Mouse (Mus musculus): Measurements from ENCODE around the gene Ilf3. TPM values are rescaled to one million over a fixed set of nuclear protein-coding genes. Genes with fewer than 3 reads are reported as not detected.

Ilf3 gene
- total RNA-seq, 2 experiments from 2014 or later = 88.4 to 89.2 TPM

GRCm38 (mm10) chr9:21336491-21336890 is 31.2 kb upstream of the Ilf3 start:
- intact Hi-C loops (cut with DNase I) = no loop called here
- no peak for DNase-seq (ENCODE audit: extremely low spot score in 1 of 2, low spot score in 2 of 2)

DNA sequence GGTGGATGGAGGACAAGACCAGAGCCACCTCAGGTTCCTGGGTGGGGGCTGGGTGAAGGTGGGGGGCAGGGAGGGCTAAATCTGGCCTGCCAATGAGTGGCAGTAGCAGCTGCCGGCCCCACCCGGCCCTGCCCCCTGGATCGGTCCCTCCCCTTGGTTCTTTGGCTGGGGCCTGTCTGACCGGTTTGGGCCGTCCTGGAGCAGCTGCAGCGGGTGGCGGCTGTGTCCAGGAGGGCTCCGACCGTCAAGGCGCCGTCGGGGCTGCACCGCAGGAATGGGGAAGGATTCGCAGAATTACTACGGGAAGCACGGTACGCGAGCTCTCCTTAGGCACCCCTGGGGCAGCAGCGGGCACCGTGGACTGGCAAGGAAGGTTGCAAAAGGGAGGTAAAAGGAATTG is 30.0 kb upstream of the Ilf3 start:
- peak in 1 of 2 experiments; percentile 30 for DNase-seq (ENCODE audit: extremely low spot score in 1 of 2, low spot score in 2 of 2)
- intact Hi-C loops (cut with DNase I) = no loop called here

DNA sequence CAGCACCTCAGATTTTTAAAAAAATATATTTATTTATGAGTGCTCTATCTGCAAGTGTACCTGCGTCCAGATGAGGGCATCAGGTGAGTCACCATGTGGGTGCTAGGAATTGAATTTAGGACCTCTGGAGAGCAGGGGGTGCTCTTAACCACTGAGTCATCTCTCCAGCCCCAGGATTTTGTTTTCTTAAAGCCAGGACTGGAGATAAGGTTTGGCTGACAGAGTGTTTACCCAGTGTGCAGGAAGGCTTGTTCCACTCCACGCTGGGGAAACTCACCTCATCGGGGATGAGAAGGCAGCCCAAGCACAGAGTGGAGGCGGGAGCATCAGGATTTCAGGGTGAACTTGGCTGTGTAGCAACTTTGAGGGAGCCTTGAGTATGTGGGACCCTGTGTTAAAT is 27.3 kb upstream of the Ilf3 start:
- no peak for DNase-seq (ENCODE audit: extremely low spot score in 1 of 2, low spot score in 2 of 2)
- intact Hi-C loops (cut with DNase I) = no loop called here

DNA sequence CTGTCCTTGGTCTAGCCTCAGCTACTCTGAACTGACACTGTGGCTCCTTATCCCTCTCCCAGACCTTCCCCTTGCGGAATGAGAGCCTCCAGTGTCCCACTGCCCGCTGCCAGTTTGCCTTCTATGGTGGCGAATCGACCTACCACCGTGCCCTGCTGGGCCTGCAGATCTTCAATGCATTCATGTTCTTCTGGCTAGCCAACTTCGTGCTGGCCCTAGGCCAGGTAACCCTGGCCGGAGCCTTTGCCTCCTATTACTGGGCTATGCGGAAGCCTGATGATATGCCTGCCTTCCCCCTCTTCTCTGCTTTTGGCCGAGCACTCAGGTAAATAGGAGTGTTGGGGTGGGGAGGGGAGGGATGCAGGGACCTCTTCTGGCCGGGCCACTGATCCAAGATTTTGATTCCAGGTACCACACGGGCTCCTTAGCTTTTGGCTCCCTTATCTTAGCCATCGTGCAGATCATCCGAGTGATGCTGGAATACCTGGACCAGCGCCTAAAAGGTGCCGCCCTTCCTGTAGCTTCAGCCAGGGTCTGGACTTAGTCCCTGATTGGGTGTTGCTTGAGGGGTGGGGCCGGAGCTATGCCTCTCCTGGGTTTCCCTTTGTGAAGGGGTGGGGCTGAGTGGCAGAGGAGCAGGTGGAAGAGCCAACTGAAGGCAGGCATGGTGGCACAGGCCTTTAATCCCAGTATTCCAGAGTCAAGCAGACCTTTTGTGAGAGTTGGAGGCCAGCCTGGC is 20.9 kb upstream of the Ilf3 start:
- intact Hi-C loops (cut with DNase I) = no loop called here
- no peak for DNase-seq (ENCODE audit: extremely low spot score in 1 of 2, low spot score in 2 of 2)

DNA sequence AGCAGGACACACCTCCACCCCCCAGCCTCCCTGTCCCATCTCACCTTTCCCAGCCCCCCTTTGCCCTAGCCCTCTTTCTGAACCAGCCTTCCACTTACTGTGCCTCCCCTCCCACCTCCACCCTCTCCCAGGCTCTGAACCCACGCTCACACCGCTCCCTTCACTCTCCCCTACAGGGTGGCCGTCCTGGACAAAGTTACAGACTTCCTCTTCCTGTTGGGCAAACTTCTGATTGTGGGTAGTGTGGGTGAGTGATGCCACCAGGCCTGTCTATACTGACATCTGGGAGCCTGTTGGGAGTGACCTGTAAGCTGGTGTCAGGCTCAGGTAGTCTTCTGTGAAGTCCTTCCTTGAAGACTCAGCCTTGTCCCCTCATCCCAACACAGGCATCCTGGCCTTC is 19.5 kb upstream of the Ilf3 start:
- intact Hi-C loops (cut with DNase I) = no loop called here
- DNase-seq (ENCODE audit: extremely low spot score in 1 of 2, low spot score in 2 of 2) = no peak

DNA sequence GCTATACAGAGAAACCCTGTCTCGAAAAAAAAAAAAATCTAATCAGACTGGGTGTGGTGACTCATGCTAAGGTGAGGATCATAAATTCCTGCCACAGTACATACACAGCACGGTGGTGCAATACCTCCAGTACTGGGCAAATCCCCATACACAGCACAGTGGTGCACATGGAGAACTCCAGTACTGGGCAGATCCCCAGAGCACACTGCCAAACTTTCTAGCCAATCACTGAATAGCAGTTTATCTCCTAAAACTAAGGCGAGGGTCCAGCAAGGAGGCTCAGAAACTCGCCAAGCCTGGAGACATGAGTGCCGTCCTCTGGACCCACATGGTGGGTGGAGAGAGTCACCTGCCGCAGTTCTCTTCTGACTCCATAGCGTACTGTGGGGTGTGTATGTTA is 16.5 kb upstream of the Ilf3 start:
- intact Hi-C loops (cut with DNase I) = no loop called here
- no peak for DNase-seq (ENCODE audit: extremely low spot score in 1 of 2, low spot score in 2 of 2)

DNA sequence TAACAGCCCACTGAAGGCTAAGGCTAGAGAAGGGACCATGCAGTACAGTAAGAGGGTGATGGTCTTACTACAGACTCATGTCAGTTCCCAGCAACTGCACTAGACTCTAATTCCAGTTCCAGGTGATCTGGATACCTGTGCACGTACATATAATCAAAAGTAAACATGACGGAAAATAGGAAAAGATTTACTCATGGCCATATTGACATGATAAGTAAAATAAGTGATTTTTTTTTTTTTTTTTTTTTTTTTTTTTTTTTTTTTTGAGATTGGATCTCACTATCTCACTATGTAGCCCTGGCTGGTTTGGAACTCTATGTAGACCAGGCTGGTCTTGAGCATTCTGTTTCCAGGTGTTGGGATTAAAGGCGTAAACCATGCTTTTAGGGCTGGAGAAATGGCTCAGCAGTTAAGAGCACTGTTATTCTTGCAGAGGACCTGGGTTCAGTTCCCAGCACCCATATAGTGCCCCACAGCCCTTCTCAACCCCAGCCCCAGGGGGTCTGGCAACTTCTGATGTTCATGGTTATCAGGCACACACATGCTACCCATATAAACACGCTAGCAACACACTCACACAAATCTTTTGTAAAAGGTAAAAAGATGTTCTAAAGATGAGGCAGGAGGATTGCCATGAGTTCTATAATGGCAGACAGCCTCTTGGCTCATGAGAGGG is 15.8 kb upstream of the Ilf3 start:
- intact Hi-C loops (cut with DNase I) = no loop called here

DNA sequence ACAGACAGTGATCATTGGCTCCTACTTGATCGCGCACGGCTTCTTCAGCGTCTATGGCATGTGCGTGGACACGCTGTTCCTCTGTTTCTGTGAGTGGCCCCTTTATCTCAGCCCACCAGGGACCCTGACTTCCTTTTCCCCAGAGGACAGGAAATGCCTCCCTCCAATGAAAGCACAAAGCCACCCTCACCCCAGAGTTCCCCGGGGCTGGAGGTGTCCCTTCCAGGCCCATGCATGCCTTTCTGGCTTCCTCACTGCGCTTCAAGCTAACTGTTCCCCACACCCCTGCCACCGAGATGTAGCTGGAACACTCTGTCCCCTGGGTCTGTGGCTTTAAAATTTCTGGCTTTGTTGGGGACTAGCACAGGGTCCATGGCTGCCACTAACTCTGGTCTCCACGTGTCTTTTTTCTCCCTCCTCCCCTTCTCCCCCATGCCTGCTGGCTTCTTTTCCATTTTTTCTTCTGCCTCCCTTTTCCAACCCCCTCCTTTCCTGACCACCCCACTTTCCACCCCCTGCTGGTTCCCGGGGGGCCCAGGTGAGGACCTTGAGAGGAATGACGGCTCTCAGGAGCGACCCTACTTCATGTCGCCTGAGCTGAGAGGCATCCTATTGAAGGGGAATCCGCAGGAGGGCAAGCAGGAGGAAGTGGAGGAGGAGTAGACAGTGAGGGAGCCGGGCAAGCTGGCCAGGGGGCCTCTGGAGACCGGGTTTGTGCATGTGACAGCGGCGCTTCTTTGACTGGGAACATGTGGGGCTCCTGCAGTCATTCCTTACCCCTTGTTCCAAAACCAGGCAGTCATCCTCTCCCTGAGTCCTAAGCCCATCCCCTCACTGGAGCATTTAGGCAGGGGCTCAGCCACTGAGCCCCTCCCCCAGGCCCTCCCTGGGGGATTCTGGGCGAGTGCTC is 15.0 kb upstream of the Ilf3 start:
- DNase-seq (ENCODE audit: extremely low spot score in 1 of 2, low spot score in 2 of 2) = no peak
- intact Hi-C loops (cut with DNase I) = no loop called here

More for the DNA sequence above, 15.8 kb upstream of the Ilf3 start:
- DNase-seq (ENCODE audit: extremely low spot score in 1 of 2, low spot score in 2 of 2) = no peak

- intact Hi-C loops (cut with DNase I) = no loop called here
- no peak for DNase-seq (ENCODE audit: extremely low spot score in 1 of 2, low spot score in 2 of 2)
These were observed 14.3 kb upstream of the Ilf3 start for GRCm38 (mm10) chr9:21353373-21353686.

DNA sequence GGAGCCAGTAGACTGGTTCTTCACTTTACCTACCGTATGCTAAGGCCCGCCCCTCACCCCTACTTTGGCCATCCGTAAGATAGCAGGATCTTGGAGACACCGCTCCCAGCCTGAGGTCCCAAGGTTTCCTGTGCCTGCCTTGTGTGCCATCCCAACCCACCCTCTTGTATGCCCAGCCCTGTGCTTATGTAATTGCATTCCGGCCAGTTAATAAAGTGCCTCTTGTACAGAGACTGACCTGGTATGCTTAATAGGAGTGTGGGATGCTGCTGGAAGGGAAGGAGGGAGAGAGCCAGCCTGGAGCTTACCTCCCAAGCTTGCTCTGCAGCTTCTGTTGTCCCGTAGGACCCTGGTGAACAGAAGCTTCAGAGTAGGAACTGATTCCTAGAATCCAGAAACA is 12.9 kb upstream of the Ilf3 start:
- intact Hi-C loops (cut with DNase I) = no loop called here
- no peak for DNase-seq (ENCODE audit: extremely low spot score in 1 of 2, low spot score in 2 of 2)

GRCm38 (mm10) chr9:21356981-21357718 is 10.5 kb upstream of the Ilf3 start:
- intact Hi-C loops (cut with DNase I) = loop anchor here (1.0 kb wide), 1 partner anchor 44 kb away; no protein-coding TSS in a partner anchor
- peak; percentile 65 to 72 for DNase-seq (ENCODE audit: extremely low spot score in 1 of 2, low spot score in 2 of 2)

- intact Hi-C loops (cut with DNase I) = loop anchor here (2.0 kb wide), 1 partner anchor 44 kb away; the partner anchor contains the start of gene Qtrt1
- peak; percentile 53 to 64 for DNase-seq (ENCODE audit: extremely low spot score in 1 of 2, low spot score in 2 of 2)
These were observed 990 bp upstream of the Ilf3 start for GRCm38 (mm10) chr9:21366541-21367220.

GRCm38 (mm10) chr9:21368131-21368584 is 487 bp downstream of the Ilf3 start:
- peak; percentile 52 to 83 for DNase-seq (ENCODE audit: extremely low spot score in 1 of 2, low spot score in 2 of 2)
- intact Hi-C loops (cut with DNase I) = no loop called here

GRCm38 (mm10) chr9:21369080-21369479 is 1.4 kb downstream of the Ilf3 start:
- intact Hi-C loops (cut with DNase I) = no loop called here
- no peak for DNase-seq (ENCODE audit: extremely low spot score in 1 of 2, low spot score in 2 of 2)

GRCm38 (mm10) chr9:21370876-21371275 is 3.2 kb downstream of the Ilf3 start:
- intact Hi-C loops (cut with DNase I) = no loop called here
- no peak for DNase-seq (ENCODE audit: extremely low spot score in 1 of 2, low spot score in 2 of 2)

GRCm38 (mm10) chr9:21372508-21372907 is 4.8 kb downstream of the Ilf3 start:
- DNase-seq (ENCODE audit: extremely low spot score in 1 of 2, low spot score in 2 of 2) = no peak
- intact Hi-C loops (cut with DNase I) = no loop called here

DNA sequence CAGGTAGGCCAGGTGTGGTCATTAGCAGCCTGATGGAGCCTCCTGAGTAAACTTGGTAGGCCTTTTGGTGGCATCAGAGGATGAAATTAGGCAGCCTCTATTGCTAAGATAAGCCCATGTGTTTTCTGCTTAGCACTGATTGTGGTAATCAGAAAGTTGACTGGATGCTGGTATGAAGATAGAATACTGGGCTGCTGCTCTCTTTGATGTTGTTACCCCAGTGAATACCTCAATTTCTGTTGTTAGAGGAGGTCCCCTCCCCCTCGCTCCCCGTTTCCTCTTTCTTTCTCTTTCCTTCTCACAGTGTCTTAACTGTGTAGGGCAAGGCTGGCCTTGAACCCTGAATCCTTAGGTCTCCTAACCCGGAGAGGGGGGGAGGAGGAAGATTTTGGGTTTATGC is 11.5 kb downstream of the Ilf3 start:
- intact Hi-C loops (cut with DNase I) = no loop called here

DNA sequence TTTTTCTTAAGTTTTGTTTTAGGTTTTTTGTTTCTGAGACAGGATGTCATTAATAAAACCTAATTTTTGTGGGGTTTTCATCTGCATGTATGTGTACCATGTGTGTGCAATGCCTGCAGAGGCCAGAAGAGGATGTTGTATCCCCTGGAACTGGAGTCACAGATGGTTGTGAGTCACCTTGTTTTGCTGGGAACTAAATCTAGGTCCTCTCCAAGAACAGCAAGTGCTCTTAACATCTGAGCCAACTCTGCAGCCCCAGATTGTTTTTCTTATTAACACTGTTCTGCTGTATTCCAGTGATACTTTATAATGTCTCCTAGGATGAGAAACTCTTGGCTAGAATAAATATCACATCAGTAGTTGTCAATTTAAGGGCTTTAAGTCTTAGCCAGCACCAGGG is 13.2 kb downstream of the Ilf3 start:
- intact Hi-C loops (cut with DNase I) = no loop called here
- DNase-seq (ENCODE audit: extremely low spot score in 1 of 2, low spot score in 2 of 2) = no peak

More for the DNA sequence above, 11.5 kb downstream of the Ilf3 start:
- DNase-seq (ENCODE audit: extremely low spot score in 1 of 2, low spot score in 2 of 2) = no peak
